Mouse (Mus musculus) left cerebral cortex, postnatal 36 days (tissue): ENCODE results near the gene Nqo2. TPM values are rescaled to one million over a fixed set of nuclear protein-coding genes. Genes with fewer than 3 reads are reported as not detected.
"Not testable (repeated sequence)": the region's sequence is repeated elsewhere in the genome, so short reads cannot be mapped to it uniquely, and the experiment has no call there.

ENCODE experiments used
- DNase-seq, 2 experiments: peaks; one replicate each; pipeline ENCODE4 v3.0.0; 2021 to 2022; ENCODE audit warnings: low spot score in 2 of 2, mixed read lengths in 1 of 2
- intact Hi-C: fragments of 180-260 bp; cut with DNase I; formaldehyde crosslinking; loops from one replicate; pipeline ENCODE4 v1.15.1; 2025
- total RNA-seq, 2 experiments: library from RNA; stranded (reverse); gene quantifications; 2 replicates each; pipeline ENCODE4 v1.2.3; 2021

The Nqo2 gene
- total RNA-seq, result 1 to 10 TPM; 5.7 to 8.4 TPM

GRCm38 (mm10) chr13:33964206-33965046 is at the start of gene Nqo2:
Gene Nqo2 (plus strand): TSS chr13:33964687.
- DNase-seq, result peak; percentile 63 to 64
- intact Hi-C loops, result no loop called here

- no peak for DNase-seq
- intact Hi-C loops, result no loop called here
Observed at GRCm38 (mm10) chr13:33921041-33921440, 43.4 kb upstream of the Nqo2 start.

GRCm38 (mm10) chr13:33921699-33922098 is 42.8 kb upstream of the Nqo2 start:
- no peak for DNase-seq
- intact Hi-C loops, result no loop called here

- no peak for DNase-seq
- intact Hi-C loops, result no loop called here
Observed at GRCm38 (mm10) chr13:33930281-33930680, 34.2 kb upstream of the Nqo2 start.

GRCm38 (mm10) chr13:33930912-33931311 is 33.6 kb upstream of the Nqo2 start:
- intact Hi-C loops, result no loop called here
- no peak for DNase-seq

GRCm38 (mm10) chr13:33934743-33935142 is 29.7 kb upstream of the Nqo2 start:
- no peak for DNase-seq
- intact Hi-C loops, result no loop called here

- DNase-seq, result peak; percentile 68 to 69
- intact Hi-C loops, result no loop called here
Observed at GRCm38 (mm10) chr13:33935465-33936181, 28.9 kb upstream of the Nqo2 start.

GRCm38 (mm10) chr13:33937151-33937550 is 27.3 kb upstream of the Nqo2 start:
- DNase-seq, result no peak
- intact Hi-C loops, result no loop called here

GRCm38 (mm10) chr13:33937587-33937986 is 26.9 kb upstream of the Nqo2 start:
- DNase-seq, intact Hi-C loops: not testable (repeated sequence)

GRCm38 (mm10) chr13:33941288-33941808 is 23.1 kb upstream of the Nqo2 start:
- DNase-seq, result no peak
- intact Hi-C loops, result no loop called here

- intact Hi-C loops, result no loop called here
- peak; percentile 20 to 45 for DNase-seq
Observed at GRCm38 (mm10) chr13:33942212-33942779, 22.2 kb upstream of the Nqo2 start.

- no peak for DNase-seq
- intact Hi-C loops, result no loop called here
Observed at GRCm38 (mm10) chr13:33951308-33952074, 13.0 kb upstream of the Nqo2 start.

GRCm38 (mm10) chr13:33952075-33952449 is 12.4 kb upstream of the Nqo2 start:
- intact Hi-C loops, result no loop called here
- DNase-seq, result no peak

- DNase-seq, result no peak
- intact Hi-C loops, result no loop called here
Observed at GRCm38 (mm10) chr13:33952947-33953346, 11.5 kb upstream of the Nqo2 start.

- no peak for DNase-seq
Observed at GRCm38 (mm10) chr13:33956571-33957421, 7.7 kb upstream of the Nqo2 start.

GRCm38 (mm10) chr13:33959771-33960170 is 4.7 kb upstream of the Nqo2 start:
- no peak for DNase-seq
- intact Hi-C loops, result no loop called here

More at GRCm38 (mm10) chr13:33956571-33957421, 7.7 kb upstream of the Nqo2 start:
- intact Hi-C loops, result loop anchor here (1.0 kb wide), 1 partner anchor 34 kb away; no protein-coding TSS in a partner anchor

GRCm38 (mm10) chr13:33965056-33966024 is 853 bp downstream of the Nqo2 start:
- intact Hi-C loops, result no loop called here
- DNase-seq, result no peak

- DNase-seq, result no peak
- intact Hi-C loops, result no loop called here
Observed at GRCm38 (mm10) chr13:33966025-33966412, 1.5 kb downstream of the Nqo2 start.
